Mouse (Mus musculus) lung, postnatal 0 days (tissue): ENCODE results near the gene Leng8. TPM values are rescaled to one million over a fixed set of nuclear protein-coding genes. Genes with fewer than 3 reads are reported as not detected.

Experiments
- ATAC-seq: fragments of 200-750 bp; cut with Nextera tagmentation; 2 replicates; pipeline ENCODE4 v1.8.0; 2017; ENCODE audit warnings: moderate library complexity
- DNase-seq: peaks from one replicate; pipeline ENCODE4 v3.0.0-alpha.2; 2016; ENCODE audit warnings: low spot score
- H3K27ac ChIP-seq: fragments of 300-500 bp; sonication (generic); 2 replicates; pipeline ENCODE4 v1.5.1; 2014; ENCODE audit warnings: antibody characterized with exemption, mild to moderate bottlenecking, low read length, mixed read lengths
- H3K27me3 ChIP-seq: fragments of 300-500 bp; sonication (generic); replicated peaks from 2 replicates; pipeline ENCODE4 v1.6.1; 2014; ENCODE audit warnings: low read length, mixed read lengths; ENCODE audit not compliant: insufficient read depth
- H3K36me3 ChIP-seq: fragments of 300-500 bp; sonication (generic); 2 replicates; pipeline ENCODE4 v1.6.1; 2014; ENCODE audit warnings: low read length, mixed read lengths; ENCODE audit not compliant: insufficient read depth
- H3K4me1 ChIP-seq: fragments of 300-500 bp; sonication (generic); 2 replicates; pipeline ENCODE4 v1.6.1; 2014; ENCODE audit warnings: antibody characterized with exemption, low read depth, low read length, mixed read lengths; ENCODE audit not compliant: insufficient read depth
- H3K4me2 ChIP-seq: fragments of 300-500 bp; sonication (generic); replicated peaks from 2 replicates; pipeline ENCODE4 v1.6.1; 2014; ENCODE audit warnings: low read depth, mild to moderate bottlenecking, low read length, moderate library complexity, mixed read lengths
- H3K4me3 ChIP-seq: fragments of 300-500 bp; sonication (generic); 2 replicates; pipeline ENCODE4 v1.5.1; 2014; ENCODE audit warnings: low read depth, low read length
- H3K9ac ChIP-seq: fragments of 300-500 bp; sonication (generic); replicated peaks from 2 replicates; pipeline ENCODE4 v1.6.1; 2014; ENCODE audit warnings: low read depth, mild to moderate bottlenecking
- H3K9me3 ChIP-seq: fragments of 300-500 bp; sonication (generic); 2 replicates; pipeline ENCODE4 v1.6.1; 2016; ENCODE audit warnings: low read length, mixed read lengths
- CTCF ChIP-seq: IDR thresholded peaks from 2 replicates; pipeline ENCODE4 v1.5.1; 2016; ENCODE audit warnings: antibody characterized with exemption, mild to moderate bottlenecking
- EP300 ChIP-seq: IDR thresholded peaks from 2 replicates; pipeline ENCODE4 v1.6.1; 2016; ENCODE audit warnings: antibody characterized with exemption, mild to moderate bottlenecking, control low read depth
- WGBS: fragments of 180-500 bp; shearing (Covaris S2); extraction: QIAGEN DNeasy Blood & Tissue Kit; methylation state at CpG from one replicate; pipeline ENCODE4 v1.1.7; 2014; 5-methylcytosine and 5-hydroxymethylcytosine counted together
- polyA plus RNA-seq: library from polyadenylated mRNA; unstranded; fragments of >200 nt; fragmentation: Nextera tagmentation; extraction: Ambion mirVana; gene quantifications from 2 replicates; pipeline ENCODE4 v1.2.1, GENCODE M21; 2015

Leng8 gene
- polyA plus RNA-seq, 1 experiment from 2014 or later: 29.6 TPM

- ATAC-seq: no peak
- no peak overlapping the region for H3K27ac ChIP-seq
- H3K4me1 ChIP-seq: no peaks in the 10 kb centered on the region
- TF ChIP-seq CTCF (peak; percentile 41), EP300 (no peak)
- no peak overlapping the region for H3K4me2 ChIP-seq
- peak; percentile 58 for DNase-seq
- 43% methylated on average over 3 of the region's 3 CpGs for WGBS
- no peak overlapping the region for H3K4me3 ChIP-seq
- H3K27me3 ChIP-seq: no peaks in the 10 kb centered on the region
- H3K9me3 ChIP-seq: no peaks in the 10 kb centered on the region
- no peaks in the 10 kb centered on the region for H3K36me3 ChIP-seq
- no peak overlapping the region for H3K9ac ChIP-seq
Measured at GRCm38 (mm10) chr7:4178438-4178837, 41.6 kb downstream of the Leng8 start.

Other genes starting within 250 kb of the Leng8 start
- 1.3 and 1.6 TPM in 2 replicates for gene Gm14548, start 238.9 kb upstream of the Leng8 start, polyA plus RNA-seq
- gene Lilra6, start 221.5 kb upstream of the Leng8 start, polyA plus RNA-seq: 1.2 and 1.6 TPM in 2 replicates
- gene Lair1, start 73.8 kb upstream of the Leng8 start, polyA plus RNA-seq: 2.1 and 2.2 TPM in 2 replicates
- gene Ttyh1, start 17.6 kb upstream of the Leng8 start, polyA plus RNA-seq: 1.1 and 1.2 TPM in 2 replicates
- gene Leng9, start 13.3 kb downstream of the Leng8 start, polyA plus RNA-seq: 7.6 and 7.7 TPM in 2 replicates
- 46.7 and 51.1 TPM in 2 replicates for gene Cdc42ep5, start 27.8 kb downstream of the Leng8 start, polyA plus RNA-seq
- 1.1 and 1.5 TPM in 2 replicates for gene Lilra5, start 100.7 kb downstream of the Leng8 start, polyA plus RNA-seq
- 0.12 and 0.16 TPM in 2 replicates for gene Ncr1, start 200.7 kb downstream of the Leng8 start, polyA plus RNA-seq